Mouse (Mus musculus): ENCODE results near the gene 2010109A12Rik. TPM values are rescaled to one million over a fixed set of nuclear protein-coding genes. Genes with fewer than 3 reads are reported as not detected.

2010109A12Rik gene
- 0.96 and 1.8 TPM in 2 replicates for polyA plus RNA-seq (2015; fragmentation: Nextera tagmentation; extraction: Ambion mirVana)

GRCm38 (mm10) chr5:93206109-93207005, at the start of gene 2010109A12Rik, which contains the start of gene Ccni:
Gene 2010109A12Rik (plus strand): TSS chr5:93206518.
Gene Ccni (minus strand): TSS chr5:93206495.
- H3K27ac ChIP-seq = peak within 1 kb of the TSS; percentile 96
- peak within 1 kb of the TSS; percentile 84 for H3K9ac ChIP-seq
- no peaks in the 10 kb centered on the region; the same call in 1 of the 2 replicates for H3K36me3 ChIP-seq
- H3K27me3 ChIP-seq = no peaks in the 10 kb centered on the region
- peak; percentile 97 for ATAC-seq (ENCODE audit: insufficient number of reproducible peaks, low FRiP score, low TSS enrichment, low read depth)
- WGBS = under 1% methylated on average over 72 of the region's 79 CpGs
- H3K4me1 ChIP-seq = peaks cover 4% of the 10 kb centered on the region; the same call in 1 of the 2 replicates
- H3K4me3 ChIP-seq = peak within 1 kb of the TSS; percentile 93
- H3K9me3 ChIP-seq = no peaks in the 10 kb centered on the region
- H3K4me2 ChIP-seq = peak within 1 kb of the TSS; percentile 55

- Histone ChIP-seq H3K4me2 (no peak overlapping the region), H3K4me3 (no peak overlapping the region), H3K4me1 (peaks cover 6% of the 10 kb centered on the region; the same call in 1 of the 2 replicates), H3K9ac (no peak overlapping the region), H3K9me3 (no peaks in the 10 kb centered on the region), H3K36me3 (peaks cover 83% of the 10 kb centered on the region), H3K27ac (no peak overlapping the region), H3K27me3 (no peaks in the 10 kb centered on the region)
- no peak for ATAC-seq (ENCODE audit: insufficient number of reproducible peaks, low FRiP score, low TSS enrichment, low read depth)
- WGBS = 90% methylated on average over 3 of the region's 3 CpGs
Observed at GRCm38 (mm10) chr5:93163541-93163940, 42.8 kb upstream of the 2010109A12Rik start.

GRCm38 (mm10) chr5:93167919-93168516, 38.3 kb upstream of the 2010109A12Rik start:
- Histone ChIP-seq H3K4me3 (no peak overlapping the region), H3K9me3 (no peaks in the 10 kb centered on the region), H3K4me1 (peaks cover 6% of the 10 kb centered on the region; the same call in 1 of the 2 replicates), H3K27ac (0 out of 2 replicates have a peak overlapping the region, but pooled peaks have one; percentile 48), H3K27me3 (no peaks in the 10 kb centered on the region), H3K9ac (no peak overlapping the region), H3K4me2 (no peak overlapping the region), H3K36me3 (peaks cover 69% of the 10 kb centered on the region)
- 89% methylated on average over 11 of the region's 11 CpGs for WGBS
- no peak for ATAC-seq (ENCODE audit: insufficient number of reproducible peaks, low FRiP score, low TSS enrichment, low read depth)

GRCm38 (mm10) chr5:93168654-93169053, 37.7 kb upstream of the 2010109A12Rik start:
- Histone ChIP-seq H3K36me3 (peaks cover 72% of the 10 kb centered on the region), H3K27ac (0 out of 2 replicates have a peak overlapping the region, but pooled peaks have one; percentile 48), H3K4me1 (peaks cover 6% of the 10 kb centered on the region; the same call in 1 of the 2 replicates), H3K27me3 (no peaks in the 10 kb centered on the region), H3K4me2 (no peak overlapping the region), H3K9ac (no peak overlapping the region), H3K9me3 (no peaks in the 10 kb centered on the region), H3K4me3 (no peak overlapping the region)
- no peak for ATAC-seq (ENCODE audit: insufficient number of reproducible peaks, low FRiP score, low TSS enrichment, low read depth)
- WGBS = 55% methylated on average over 6 of the region's 6 CpGs

GRCm38 (mm10) chr5:93171420-93171819, 34.9 kb upstream of the 2010109A12Rik start:
- Histone ChIP-seq H3K4me1 (peaks cover 6% of the 10 kb centered on the region; the same call in 1 of the 2 replicates), H3K36me3 (peaks cover 70% of the 10 kb centered on the region), H3K4me2 (no peak overlapping the region), H3K27ac (no peak overlapping the region), H3K4me3 (no peak overlapping the region), H3K9ac (no peak overlapping the region), H3K9me3 (no peaks in the 10 kb centered on the region), H3K27me3 (no peaks in the 10 kb centered on the region)
- no peak for ATAC-seq (ENCODE audit: insufficient number of reproducible peaks, low FRiP score, low TSS enrichment, low read depth)
- WGBS = 94% methylated on average over 15 of the region's 15 CpGs

GRCm38 (mm10) chr5:93172536-93172935, 33.8 kb upstream of the 2010109A12Rik start:
- peaks cover 6% of the 10 kb centered on the region; the same call in 1 of the 2 replicates for H3K4me1 ChIP-seq
- H3K4me2 ChIP-seq = no peak overlapping the region
- H3K36me3 ChIP-seq = peaks cover 67% of the 10 kb centered on the region
- no peak for ATAC-seq (ENCODE audit: insufficient number of reproducible peaks, low FRiP score, low TSS enrichment, low read depth)
- 87% methylated on average over 6 of the region's 6 CpGs for WGBS
- H3K4me3 ChIP-seq = no peak overlapping the region
- H3K9ac ChIP-seq = no peak overlapping the region
- no peak overlapping the region for H3K27ac ChIP-seq
- no peaks in the 10 kb centered on the region for H3K27me3 ChIP-seq
- H3K9me3 ChIP-seq = no peaks in the 10 kb centered on the region

GRCm38 (mm10) chr5:93174675-93175074, 31.6 kb upstream of the 2010109A12Rik start:
- no peaks in the 10 kb centered on the region for H3K9me3 ChIP-seq
- no peak overlapping the region for H3K9ac ChIP-seq
- no peaks in the 10 kb centered on the region for H3K4me1 ChIP-seq
- 85% methylated on average over 6 of the region's 6 CpGs for WGBS
- H3K27me3 ChIP-seq = no peaks in the 10 kb centered on the region
- H3K4me2 ChIP-seq = no peak overlapping the region
- no peak overlapping the region for H3K27ac ChIP-seq
- H3K4me3 ChIP-seq = no peak overlapping the region
- ATAC-seq (ENCODE audit: insufficient number of reproducible peaks, low FRiP score, low TSS enrichment, low read depth) = no peak
- peaks cover 75% of the 10 kb centered on the region for H3K36me3 ChIP-seq

- Histone ChIP-seq H3K4me3 (no peak overlapping the region), H3K27me3 (no peaks in the 10 kb centered on the region), H3K9ac (no peak overlapping the region), H3K4me1 (no peaks in the 10 kb centered on the region), H3K9me3 (no peaks in the 10 kb centered on the region), H3K27ac (no peak overlapping the region), H3K4me2 (no peak overlapping the region), H3K36me3 (peaks cover 67% of the 10 kb centered on the region)
- ATAC-seq (ENCODE audit: insufficient number of reproducible peaks, low FRiP score, low TSS enrichment, low read depth) = no peak
- 74% methylated on average over 6 of the region's 6 CpGs for WGBS
Observed at GRCm38 (mm10) chr5:93178616-93179015, 27.7 kb upstream of the 2010109A12Rik start.

GRCm38 (mm10) chr5:93180252-93180651, 26.1 kb upstream of the 2010109A12Rik start:
- 77% methylated on average over 2 of the region's 2 CpGs for WGBS
- peaks cover 59% of the 10 kb centered on the region for H3K36me3 ChIP-seq
- H3K4me2 ChIP-seq = no peak overlapping the region

GRCm38 (mm10) chr5:93183311-93183710, 23.0 kb upstream of the 2010109A12Rik start:
- no peaks in the 10 kb centered on the region for H3K27me3 ChIP-seq
- 84% methylated on average over 6 of the region's 6 CpGs for WGBS
- H3K4me1 ChIP-seq = no peaks in the 10 kb centered on the region
- H3K36me3 ChIP-seq = peaks cover 57% of the 10 kb centered on the region
- H3K9ac ChIP-seq = no peak overlapping the region
- no peaks in the 10 kb centered on the region for H3K9me3 ChIP-seq
- no peak overlapping the region for H3K4me3 ChIP-seq
- H3K27ac ChIP-seq = no peak overlapping the region
- no peak for ATAC-seq (ENCODE audit: insufficient number of reproducible peaks, low FRiP score, low TSS enrichment, low read depth)
- no peak overlapping the region for H3K4me2 ChIP-seq

More at GRCm38 (mm10) chr5:93180252-93180651, 26.1 kb upstream of the 2010109A12Rik start:
- H3K4me3 ChIP-seq = no peak overlapping the region
- no peak overlapping the region for H3K27ac ChIP-seq
- no peaks in the 10 kb centered on the region for H3K9me3 ChIP-seq
- H3K9ac ChIP-seq = no peak overlapping the region
- no peaks in the 10 kb centered on the region for H3K27me3 ChIP-seq
- no peaks in the 10 kb centered on the region for H3K4me1 ChIP-seq
- ATAC-seq (ENCODE audit: insufficient number of reproducible peaks, low FRiP score, low TSS enrichment, low read depth) = no peak

GRCm38 (mm10) chr5:93184548-93184947, 21.8 kb upstream of the 2010109A12Rik start:
- Histone ChIP-seq H3K9me3 (no peaks in the 10 kb centered on the region), H3K4me1 (no peaks in the 10 kb centered on the region), H3K9ac (no peak overlapping the region), H3K4me2 (no peak overlapping the region), H3K36me3 (peaks cover 56% of the 10 kb centered on the region), H3K27me3 (no peaks in the 10 kb centered on the region), H3K27ac (no peak overlapping the region), H3K4me3 (no peak overlapping the region)
- 86% methylated on average over 6 of the region's 6 CpGs for WGBS
- no peak for ATAC-seq (ENCODE audit: insufficient number of reproducible peaks, low FRiP score, low TSS enrichment, low read depth)

- ATAC-seq (ENCODE audit: insufficient number of reproducible peaks, low FRiP score, low TSS enrichment, low read depth) = no peak
- Histone ChIP-seq H3K36me3 (peaks cover 30% of the 10 kb centered on the region), H3K9ac (no peak overlapping the region)
Observed at GRCm38 (mm10) chr5:93189607-93190006, 16.7 kb upstream of the 2010109A12Rik start.

More at GRCm38 (mm10) chr5:93189607-93190006, 16.7 kb upstream of the 2010109A12Rik start:
- no peaks in the 10 kb centered on the region for H3K4me1 ChIP-seq
- no peak overlapping the region for H3K4me3 ChIP-seq
- H3K4me2 ChIP-seq = no peak overlapping the region
- no peaks in the 10 kb centered on the region for H3K9me3 ChIP-seq
- 72% methylated on average over 3 of the region's 3 CpGs for WGBS
- H3K27me3 ChIP-seq = no peaks in the 10 kb centered on the region
- no peak overlapping the region for H3K27ac ChIP-seq

All from limb, embryonic 15.5 days (tissue).